Mouse (Mus musculus): ENCODE measurements around the gene Dnmt3a.
A peak's percentile ranks its signal among the peaks of the same experiment; 100 is the strongest.

The Dnmt3a gene

DNA sequence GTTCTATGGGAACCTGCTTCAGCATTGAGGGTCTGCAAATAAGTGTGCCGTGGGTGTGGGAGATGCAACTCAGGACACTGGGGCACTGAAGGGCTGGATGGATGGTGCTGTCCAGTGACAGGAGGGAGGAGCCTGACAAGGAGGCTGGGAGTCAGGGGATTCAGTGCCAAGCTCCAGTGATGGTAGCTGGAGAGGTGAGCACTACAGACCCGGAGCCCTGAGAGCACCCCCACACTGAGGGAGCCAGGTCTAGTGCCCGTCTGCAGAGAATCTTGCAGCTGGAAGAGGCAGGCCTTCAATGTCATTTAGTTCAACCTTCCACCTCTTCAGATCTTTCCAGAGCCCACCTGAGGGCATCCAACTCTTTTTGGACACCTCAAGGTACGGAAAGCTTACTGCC, at the start of gene Dnmt3a:
TSS of gene Dnmt3a (plus strand) at position 156 of the 400 bp plus-strand sequence.
- no peak for DNase-seq (ENCODE audit: low read depth, low spot score)

DNA sequence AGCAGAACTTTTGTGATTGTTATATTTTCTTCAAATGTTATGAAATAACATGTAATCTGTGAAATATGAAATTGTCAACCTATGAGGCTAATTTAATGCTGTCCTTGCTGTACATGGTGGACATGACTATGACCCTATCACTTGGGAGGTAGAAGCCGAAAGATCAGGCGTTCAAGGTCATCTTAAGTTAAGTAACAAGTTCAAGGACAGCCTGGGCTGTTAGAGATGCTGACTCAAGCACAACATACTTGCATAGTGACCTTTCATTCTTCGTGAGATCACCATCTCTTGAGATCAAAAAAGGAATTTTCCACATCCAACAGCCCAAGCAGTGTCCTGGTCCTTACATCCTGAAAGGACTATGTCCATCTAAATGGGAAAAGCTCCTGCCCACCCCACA, 49.6 kb upstream of the Dnmt3a start:
- no peak for DNase-seq (ENCODE audit: low read depth, low spot score)

- DNase-seq (ENCODE audit: low read depth, low spot score), result no peak
Observed at GRCm38 (mm10) chr12:3758127-3758526, 47.7 kb upstream of the Dnmt3a start.

GRCm38 (mm10) chr12:3759419-3759818, 46.4 kb upstream of the Dnmt3a start:
- no peak for DNase-seq (ENCODE audit: low read depth, low spot score)

DNA sequence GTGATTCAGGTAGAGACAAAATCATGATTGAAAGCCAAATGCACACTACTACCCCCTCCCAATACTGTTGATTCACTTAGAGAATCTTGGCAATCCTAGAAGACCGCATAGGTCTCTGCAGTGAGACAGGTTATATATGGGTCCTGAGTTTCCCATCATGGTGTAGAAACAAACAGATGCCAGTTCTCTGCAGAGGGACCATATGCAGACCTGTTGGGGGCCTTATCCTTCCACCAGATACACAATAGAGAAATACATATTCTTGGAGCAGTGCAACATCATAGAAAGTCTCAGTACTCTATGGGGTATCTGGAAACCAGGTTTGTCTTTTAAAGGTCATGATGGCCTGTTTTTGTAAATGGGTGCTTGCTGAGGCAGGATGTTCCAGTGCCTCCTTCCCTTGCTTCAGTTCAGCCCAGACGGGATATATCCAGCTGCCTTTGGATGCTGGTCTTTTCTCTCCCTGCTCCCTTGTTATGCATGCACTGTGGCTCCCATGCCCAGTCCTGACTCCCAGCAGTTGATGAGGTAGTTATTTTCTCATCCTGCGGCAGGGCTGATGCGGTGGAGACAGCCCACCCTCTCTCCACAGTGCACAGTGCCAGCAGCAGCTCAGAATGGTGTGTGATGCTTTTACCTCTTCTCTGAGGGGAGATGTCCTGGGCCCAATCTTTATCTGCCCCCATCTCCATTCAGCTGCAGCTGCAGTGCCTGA, 44.8 kb upstream of the Dnmt3a start:
- DNase-seq (ENCODE audit: low read depth, low spot score), result no peak

GRCm38 (mm10) chr12:3761591-3762295, 44.1 kb upstream of the Dnmt3a start:
- no peak for DNase-seq (ENCODE audit: low read depth, low spot score)

DNA sequence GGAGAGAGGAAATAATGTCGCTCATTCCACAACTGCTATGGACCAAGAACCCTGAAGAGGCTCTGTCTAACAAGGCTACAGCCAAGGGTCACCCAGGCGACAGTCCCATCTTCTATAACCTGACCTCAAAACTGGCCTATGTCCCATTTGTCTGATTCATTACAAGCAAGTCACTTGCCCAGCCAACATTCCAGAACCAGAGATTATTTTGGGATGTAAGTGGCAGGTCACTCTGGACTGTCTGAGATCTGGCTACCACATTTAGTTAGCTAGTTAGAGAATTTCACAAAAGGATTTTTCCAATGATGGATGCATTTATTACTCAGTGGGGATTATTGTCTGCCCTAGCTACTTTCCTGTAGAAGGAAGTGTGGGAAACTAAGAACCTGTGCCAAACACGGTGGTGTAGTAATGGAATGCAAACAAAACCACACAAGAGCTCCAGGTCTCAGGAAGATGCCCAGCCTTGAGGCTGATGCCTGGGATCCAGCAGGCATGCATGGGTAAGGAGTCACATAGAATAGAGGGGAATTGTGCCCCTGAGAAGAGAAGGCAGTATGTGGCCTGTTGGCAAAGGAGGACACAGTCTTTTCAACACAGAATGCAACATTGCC, 41.5 kb upstream of the Dnmt3a start:
- no peak for DNase-seq (ENCODE audit: low read depth, low spot score)

- DNase-seq (ENCODE audit: low read depth, low spot score), result peak; percentile 27
Observed at GRCm38 (mm10) chr12:3767360-3767759, 38.4 kb upstream of the Dnmt3a start.

- DNase-seq (ENCODE audit: low read depth, low spot score), result no peak
Observed at GRCm38 (mm10) chr12:3768391-3768790, 37.4 kb upstream of the Dnmt3a start.

DNA sequence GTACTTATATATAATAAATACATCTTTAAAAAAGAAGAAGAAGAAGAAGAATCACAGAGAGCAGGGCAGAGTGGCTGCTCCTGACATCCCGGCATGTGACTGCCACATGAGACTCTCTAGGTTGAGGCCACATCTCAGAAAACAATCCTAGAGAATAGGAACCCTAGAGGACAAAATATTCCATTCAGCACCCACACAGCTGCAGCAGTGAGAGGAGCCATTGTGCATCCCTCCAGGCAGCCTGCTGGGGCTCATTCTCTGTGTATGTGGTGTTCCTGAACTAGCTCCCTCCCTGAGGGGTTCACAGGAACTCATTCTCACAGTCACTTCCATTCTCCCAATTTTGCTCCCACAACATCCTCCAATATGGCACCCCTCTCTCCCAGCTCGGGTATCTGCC, 35.3 kb upstream of the Dnmt3a start:
- no peak for DNase-seq (ENCODE audit: low read depth, low spot score)

- DNase-seq (ENCODE audit: low read depth, low spot score), result no peak
Observed at GRCm38 (mm10) chr12:3771080-3771479, 34.7 kb upstream of the Dnmt3a start.

- no peak for DNase-seq (ENCODE audit: low read depth, low spot score)
Observed at GRCm38 (mm10) chr12:3773643-3774042, 32.2 kb upstream of the Dnmt3a start.

GRCm38 (mm10) chr12:3776015-3776414, 29.8 kb upstream of the Dnmt3a start:
- no peak for DNase-seq (ENCODE audit: low read depth, low spot score)

- no peak for DNase-seq (ENCODE audit: low read depth, low spot score)
Observed at GRCm38 (mm10) chr12:3777682-3778081, 28.1 kb upstream of the Dnmt3a start.

DNA sequence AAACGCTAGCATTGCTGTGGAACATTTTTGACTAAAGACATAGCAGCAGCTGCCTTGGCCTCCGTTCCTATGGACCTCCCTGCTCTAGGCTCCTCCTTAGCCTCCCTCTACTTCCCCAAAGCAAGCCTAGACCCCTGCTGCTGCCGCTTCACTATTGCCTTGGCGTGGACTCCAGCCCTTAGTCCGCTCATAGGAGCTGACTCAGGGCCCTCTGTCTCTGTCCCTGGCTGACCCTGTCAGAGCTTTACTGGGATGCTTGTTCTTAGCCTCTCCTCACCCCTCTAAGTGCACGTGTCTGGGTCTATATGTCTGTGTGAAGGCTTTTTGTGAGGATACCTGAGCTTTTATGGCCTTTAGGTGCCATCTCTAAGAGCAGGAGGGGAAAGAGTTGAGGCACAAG, 27.5 kb upstream of the Dnmt3a start:
- no peak for DNase-seq (ENCODE audit: low read depth, low spot score)

GRCm38 (mm10) chr12:3779639-3780038, 26.2 kb upstream of the Dnmt3a start:
- DNase-seq (ENCODE audit: low read depth, low spot score), result no peak

DNA sequence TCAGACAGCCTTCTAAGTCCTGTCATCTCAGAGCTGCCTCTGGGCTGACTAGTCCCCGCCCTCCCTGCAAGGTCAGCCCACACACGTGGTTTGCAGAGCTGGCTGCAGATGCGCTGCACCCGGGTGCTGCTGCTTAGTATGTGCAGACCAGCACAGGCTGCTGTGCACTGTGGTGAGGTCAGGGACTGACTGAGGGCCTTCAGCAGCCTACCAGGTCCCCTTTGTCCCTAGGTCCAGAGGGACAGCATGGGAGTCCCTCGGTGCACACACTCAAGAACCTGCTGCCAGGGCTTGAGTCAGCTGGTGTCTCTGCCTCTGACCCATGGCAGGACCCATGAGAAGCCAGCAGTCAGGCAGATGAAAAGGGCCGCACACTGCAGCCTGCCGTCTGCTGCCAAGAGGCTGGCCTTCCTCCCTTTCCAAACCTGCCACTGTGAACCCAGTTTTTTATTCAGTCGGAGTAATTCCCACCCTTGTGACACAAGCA, 25.4 kb upstream of the Dnmt3a start:
- peak; percentile 60 for DNase-seq (ENCODE audit: low read depth, low spot score)

DNA sequence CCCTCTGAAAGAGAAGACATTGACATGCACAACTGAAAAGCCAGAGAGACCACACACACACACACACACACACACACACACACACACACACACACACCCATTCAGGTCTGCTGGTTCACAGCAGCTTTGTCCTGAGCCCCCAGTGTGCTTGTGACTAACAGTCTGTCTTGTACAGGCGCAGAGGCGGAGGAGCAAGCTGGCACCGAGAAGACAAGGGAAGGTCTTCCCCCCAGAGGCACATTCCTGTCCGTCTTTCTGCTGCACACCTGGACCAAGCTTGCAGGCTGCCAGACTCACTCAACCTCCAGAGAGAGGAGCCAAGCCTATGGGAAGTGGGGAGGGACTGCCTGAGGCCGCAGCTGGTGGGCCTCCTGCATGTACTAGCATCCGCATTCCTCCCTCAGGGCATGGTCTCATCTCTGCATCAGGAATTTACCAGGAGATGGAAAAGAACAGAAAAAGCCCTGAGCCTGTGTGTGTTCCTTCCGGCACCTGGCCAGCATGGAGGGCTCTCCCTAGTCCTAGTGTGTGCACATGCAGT, 24.8 kb upstream of the Dnmt3a start:
- DNase-seq (ENCODE audit: low read depth, low spot score), result peak; percentile 94

DNA sequence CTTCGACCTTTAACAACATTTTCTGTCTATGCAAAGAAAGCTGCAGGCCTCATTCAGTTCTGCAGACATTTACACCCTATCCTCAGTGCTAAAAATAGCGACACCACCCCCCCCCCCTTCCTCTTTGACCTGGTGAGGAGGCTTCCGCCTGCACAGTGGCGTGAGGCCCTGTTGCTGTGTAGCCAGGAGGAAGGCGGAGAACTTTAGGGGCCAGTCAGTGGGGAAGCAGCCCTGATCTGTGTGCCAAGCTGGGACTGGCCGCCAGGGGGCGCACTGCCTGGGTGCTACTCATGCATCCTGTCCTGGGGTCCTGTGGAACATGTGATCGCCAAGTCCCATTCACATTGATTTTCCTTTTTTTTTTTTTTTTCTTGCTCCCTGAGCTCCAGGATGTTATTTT, 24.3 kb upstream of the Dnmt3a start:
- DNase-seq (ENCODE audit: low read depth, low spot score), result peak; percentile 93

DNA sequence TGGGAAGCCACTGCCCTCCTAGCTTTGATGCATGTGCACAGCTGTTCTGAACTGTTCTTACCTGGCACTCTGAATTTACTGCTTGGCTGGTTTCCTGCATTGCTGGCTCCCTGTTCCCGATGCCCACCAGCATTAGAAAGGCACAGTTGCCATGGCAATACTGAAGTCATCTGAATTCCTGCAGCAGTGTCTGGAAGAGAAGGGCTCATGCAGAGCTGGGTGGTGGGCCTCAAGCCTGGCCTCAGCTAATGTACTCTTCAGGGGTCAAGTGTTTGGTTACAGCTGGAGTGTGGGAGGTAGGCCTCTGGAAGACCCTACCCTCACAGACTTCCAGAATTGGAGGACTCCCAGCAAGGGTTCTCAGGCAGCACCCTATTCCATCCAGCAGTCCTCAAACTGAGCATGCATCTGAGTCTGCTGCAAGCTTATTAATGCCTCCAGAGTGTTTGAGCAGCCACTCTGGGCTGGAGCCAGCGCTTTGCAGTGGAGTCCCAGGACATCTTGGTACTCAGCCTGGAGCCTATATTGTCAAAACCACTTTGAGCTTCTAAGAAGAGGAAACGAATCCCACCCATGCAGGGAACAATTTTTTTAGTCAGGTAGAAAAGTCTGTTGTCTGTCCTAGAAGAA, 22.5 kb upstream of the Dnmt3a start:
- no peak for DNase-seq (ENCODE audit: low read depth, low spot score)

- no peak for DNase-seq (ENCODE audit: low read depth, low spot score)
Observed at GRCm38 (mm10) chr12:3784258-3784657, 21.5 kb upstream of the Dnmt3a start.

- DNase-seq (ENCODE audit: low read depth, low spot score), result no peak
Observed at GRCm38 (mm10) chr12:3784729-3785128, 21.1 kb upstream of the Dnmt3a start.

Measured in R1 (cell line).